Mouse (Mus musculus) left cerebral cortex, postnatal 36 days (tissue): ENCODE data around the gene H2-DMb1. TPM values are rescaled to one million over a fixed set of nuclear protein-coding genes. Genes with fewer than 3 reads are reported as not detected.

Experiments
- DNase-seq, 2 experiments: peaks; one replicate each; pipeline ENCODE4 v3.0.0; 2021 to 2022; ENCODE audit warnings: low spot score in 2 of 2, mixed read lengths in 1 of 2
- intact Hi-C: fragments of 180-260 bp; cut with DNase I; formaldehyde crosslinking; loops from one replicate; pipeline ENCODE4 v1.15.1; 2025
- total RNA-seq, 2 experiments: library from RNA; stranded (reverse); gene quantifications; 2 replicates each; pipeline ENCODE4 v1.2.3; 2021

The H2-DMb1 gene
- total RNA-seq, 2 experiments from 2014 or later: 0.94 to 1.1 TPM

- peak in 1 of 2 experiments; percentile 64 for DNase-seq
Observed at GRCm38 (mm10) chr17:34121879-34122187, 31.0 kb upstream of the H2-DMb1 start.

GRCm38 (mm10) chr17:34122188-34122984 is 30.5 kb upstream of the H2-DMb1 start, which contains the start of gene Brd2:
Gene Brd2 (minus strand): TSS chr17:34122634.
- DNase-seq: peak; percentile 98
- intact Hi-C loops: no loop called here

More at GRCm38 (mm10) chr17:34121879-34122187, 31.0 kb upstream of the H2-DMb1 start:
- intact Hi-C loops: loop anchor here (2.0 kb wide), 1 partner anchor 471 kb away; no protein-coding TSS in a partner anchor

- DNase-seq: no peak
- intact Hi-C loops: no loop called here
Observed at GRCm38 (mm10) chr17:34123111-34123510, 29.8 kb upstream of the H2-DMb1 start.

GRCm38 (mm10) chr17:34123518-34123917 is 29.4 kb upstream of the H2-DMb1 start:
- intact Hi-C loops: no loop called here
- no peak for DNase-seq

- DNase-seq: no peak
- intact Hi-C loops: no loop called here
Observed at GRCm38 (mm10) chr17:34124649-34125048, 28.2 kb upstream of the H2-DMb1 start.

GRCm38 (mm10) chr17:34126826-34127420 is 25.9 kb upstream of the H2-DMb1 start:
- no peak for DNase-seq
- intact Hi-C loops: no loop called here

- intact Hi-C loops: no loop called here
- DNase-seq: peak; percentile 62
Observed at GRCm38 (mm10) chr17:34127475-34127874, 25.4 kb upstream of the H2-DMb1 start.

GRCm38 (mm10) chr17:34128264-34128937 is 24.5 kb upstream of the H2-DMb1 start:
- intact Hi-C loops: no loop called here
- DNase-seq: peak; percentile 58 to 74

- no peak for DNase-seq
- intact Hi-C loops: no loop called here
Observed at GRCm38 (mm10) chr17:34128944-34129791, 23.7 kb upstream of the H2-DMb1 start.

- no peak for DNase-seq
- intact Hi-C loops: loop anchor here (5.0 kb wide), 1 partner anchor 37 kb away; no protein-coding TSS in a partner anchor
Observed at GRCm38 (mm10) chr17:34130073-34130947, 22.6 kb upstream of the H2-DMb1 start.

- no peak for DNase-seq
- intact Hi-C loops: loop anchor here (5.0 kb wide), 1 partner anchor 35 kb away; no protein-coding TSS in a partner anchor
Observed at GRCm38 (mm10) chr17:34131911-34132310, 21.0 kb upstream of the H2-DMb1 start.

- no peak for DNase-seq
- intact Hi-C loops: loop anchor here (5.0 kb wide), 1 partner anchor 34 kb away; no protein-coding TSS in a partner anchor
Observed at GRCm38 (mm10) chr17:34133289-34133688, 19.6 kb upstream of the H2-DMb1 start.

- intact Hi-C loops: loop anchor here (2.0 to 5.0 kb wide), 2 partner anchors 16 to 33 kb away; partner anchors contain the start of gene H2-DMa
- DNase-seq: no peak
Observed at GRCm38 (mm10) chr17:34134451-34134850, 18.4 kb upstream of the H2-DMb1 start.

- intact Hi-C loops: loop anchor here (2.0 kb wide), 1 partner anchor 17 kb away; the partner anchor contains the start of gene H2-DMa
- peak; percentile 97 to 98 for DNase-seq
Observed at GRCm38 (mm10) chr17:34135297-34136224, 17.3 kb upstream of the H2-DMb1 start.

- DNase-seq: no peak
- intact Hi-C loops: no loop called here
Observed at GRCm38 (mm10) chr17:34137601-34138000, 15.3 kb upstream of the H2-DMb1 start.

- no peak for DNase-seq
- intact Hi-C loops: no loop called here
Observed at GRCm38 (mm10) chr17:34138655-34139054, 14.2 kb upstream of the H2-DMb1 start.

- intact Hi-C loops: no loop called here
- DNase-seq: no peak
Observed at GRCm38 (mm10) chr17:34139416-34139815, 13.5 kb upstream of the H2-DMb1 start.
